Mouse (Mus musculus) right cerebral cortex, postnatal 36 days (tissue): ENCODE results near the gene Rassf8.

Experiments used
- DNase-seq, 2 experiments: peaks; one replicate each; pipeline ENCODE4 v3.0.0; 2022; ENCODE audit warnings: low spot score in 2 of 2, mixed read lengths in 1 of 2

The Rassf8 gene

DNA sequence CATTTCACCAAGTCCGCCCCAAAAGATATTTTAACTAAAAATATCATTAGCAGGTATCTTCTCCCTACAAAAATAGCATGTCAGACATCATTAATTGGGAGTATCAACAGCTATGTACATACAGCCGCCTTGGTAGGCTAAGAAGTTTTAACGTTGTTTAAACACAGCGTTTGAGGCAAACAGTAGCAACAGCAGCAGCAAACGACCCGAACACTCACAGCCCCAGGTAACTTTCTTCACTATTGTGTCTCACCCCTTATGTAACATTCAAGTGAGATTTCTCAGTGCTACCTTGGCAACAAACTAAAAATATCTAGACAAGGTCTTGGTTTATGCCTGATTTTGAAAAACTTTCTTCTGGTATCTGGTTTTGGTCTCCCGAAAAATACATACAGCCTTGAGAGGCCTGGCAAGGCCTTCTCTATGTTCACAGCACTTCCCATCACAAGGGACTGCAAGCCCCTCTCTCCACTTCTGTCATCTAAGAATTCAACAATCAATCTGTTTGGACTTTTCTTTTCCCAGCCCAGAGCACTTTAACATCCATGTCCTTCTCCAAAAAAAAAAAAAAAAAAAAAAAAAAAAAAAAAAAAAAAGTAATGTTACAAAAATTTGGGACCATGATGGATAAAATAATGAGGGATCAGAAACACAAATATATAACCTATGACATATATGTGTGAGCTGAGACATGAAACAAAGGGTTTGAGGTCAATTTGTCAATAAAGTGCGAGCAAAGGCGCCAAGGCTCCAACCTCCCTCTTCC lies 115.1 kb downstream of the Rassf8 start:
- no peak for DNase-seq

DNA sequence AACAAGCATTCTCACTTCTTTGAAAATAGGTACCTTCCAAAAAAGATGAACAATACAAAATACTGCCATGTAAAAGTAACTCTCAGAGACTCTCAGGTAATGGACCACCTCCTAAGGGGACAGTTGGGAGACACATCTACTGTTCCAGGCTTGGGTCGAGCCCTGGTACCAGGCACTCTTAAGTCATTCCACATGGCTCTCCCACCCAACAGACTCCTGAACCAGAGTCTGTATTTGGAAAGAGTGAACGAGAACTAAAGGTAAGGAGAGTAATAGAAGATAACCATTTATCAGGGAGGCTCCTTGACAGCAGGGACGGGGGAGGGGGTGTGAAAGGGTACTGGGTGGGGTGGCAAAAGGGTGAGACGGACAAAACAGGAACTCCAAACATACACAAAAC lies 115.8 kb downstream of the Rassf8 start:
- DNase-seq, result no peak

DNA sequence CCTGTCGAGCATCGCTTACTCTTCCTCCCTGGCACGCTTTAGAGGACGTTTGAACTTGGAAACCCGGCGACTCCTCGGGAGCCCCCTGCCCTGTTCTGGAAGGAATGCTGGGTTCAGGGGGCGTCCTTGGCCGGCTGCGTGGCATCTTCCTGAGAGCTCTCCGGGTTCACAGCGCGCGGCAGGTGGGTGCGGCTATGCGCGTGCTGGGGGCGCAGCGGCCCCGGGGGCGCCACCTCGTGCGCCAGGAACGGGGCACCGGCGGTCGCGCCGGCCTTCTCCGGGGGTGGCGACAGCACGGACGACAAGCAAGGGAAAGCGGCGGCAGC lies 116.2 kb downstream of the Rassf8 start:
- DNase-seq, result no peak

DNA sequence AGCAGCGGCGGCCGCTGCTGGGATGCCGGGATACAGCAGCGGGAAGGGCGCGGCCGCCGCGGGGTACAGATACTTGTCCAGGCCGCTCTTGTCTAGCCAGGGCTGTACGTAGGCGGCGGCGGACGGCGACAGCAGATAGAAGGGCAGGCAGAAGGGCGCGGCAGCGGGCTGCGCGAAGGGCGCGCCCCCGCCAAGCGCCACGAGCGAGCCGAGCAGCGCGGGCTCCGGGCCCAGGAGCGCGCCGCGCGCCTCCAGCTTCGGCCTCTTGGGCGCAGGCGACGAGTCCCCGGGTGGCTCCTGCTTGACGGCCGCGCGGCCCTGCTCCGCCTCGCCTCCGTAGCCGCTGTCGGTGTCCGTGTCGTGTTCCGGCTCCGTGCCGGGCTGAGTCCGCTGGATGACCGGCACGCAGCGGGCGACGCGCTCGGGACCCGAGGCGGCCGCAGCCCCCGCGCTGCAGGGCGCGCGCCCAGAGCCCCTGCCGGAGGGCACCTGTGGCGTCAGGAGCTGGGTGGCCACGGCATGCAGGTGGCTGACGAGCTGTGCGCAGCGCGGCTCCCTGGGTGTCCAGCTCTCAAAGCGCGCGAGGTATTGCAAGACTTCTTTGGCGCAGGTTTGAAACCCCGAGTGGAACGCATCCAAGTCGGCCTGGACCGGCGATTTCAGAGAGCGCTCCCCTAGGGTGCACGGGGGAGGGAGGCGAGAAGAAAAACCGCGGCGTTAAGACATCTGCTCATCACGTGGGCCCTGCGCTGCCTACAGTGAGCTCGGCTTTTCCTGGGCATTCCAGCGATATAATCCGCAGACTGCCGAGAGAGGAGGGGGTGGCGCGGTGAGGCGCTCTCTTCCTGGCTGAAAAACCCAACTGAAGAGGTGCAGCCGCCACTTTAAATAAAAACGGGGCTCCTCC lies 116.8 kb downstream of the Rassf8 start:
- peak; percentile 79 to 85 for DNase-seq

DNA sequence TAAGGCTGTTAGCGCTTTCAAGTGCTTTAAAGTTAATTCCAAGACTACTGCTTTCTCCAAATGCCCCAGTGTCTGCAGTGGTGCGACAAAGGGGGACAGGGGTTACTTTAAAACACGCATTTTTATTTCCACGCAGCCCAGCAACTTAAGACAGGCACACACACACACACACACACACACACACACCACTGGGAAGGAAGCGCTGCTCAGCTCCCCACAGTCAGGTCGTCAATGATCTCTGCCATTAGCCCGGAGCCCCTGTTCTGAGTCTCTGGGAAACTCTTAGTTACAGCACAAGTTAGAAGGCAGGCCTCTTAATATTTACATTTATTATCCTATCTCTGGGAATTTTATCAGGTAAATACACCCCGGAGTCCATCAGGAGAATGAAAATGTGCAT lies 117.6 kb downstream of the Rassf8 start:
- DNase-seq, result no peak

DNA sequence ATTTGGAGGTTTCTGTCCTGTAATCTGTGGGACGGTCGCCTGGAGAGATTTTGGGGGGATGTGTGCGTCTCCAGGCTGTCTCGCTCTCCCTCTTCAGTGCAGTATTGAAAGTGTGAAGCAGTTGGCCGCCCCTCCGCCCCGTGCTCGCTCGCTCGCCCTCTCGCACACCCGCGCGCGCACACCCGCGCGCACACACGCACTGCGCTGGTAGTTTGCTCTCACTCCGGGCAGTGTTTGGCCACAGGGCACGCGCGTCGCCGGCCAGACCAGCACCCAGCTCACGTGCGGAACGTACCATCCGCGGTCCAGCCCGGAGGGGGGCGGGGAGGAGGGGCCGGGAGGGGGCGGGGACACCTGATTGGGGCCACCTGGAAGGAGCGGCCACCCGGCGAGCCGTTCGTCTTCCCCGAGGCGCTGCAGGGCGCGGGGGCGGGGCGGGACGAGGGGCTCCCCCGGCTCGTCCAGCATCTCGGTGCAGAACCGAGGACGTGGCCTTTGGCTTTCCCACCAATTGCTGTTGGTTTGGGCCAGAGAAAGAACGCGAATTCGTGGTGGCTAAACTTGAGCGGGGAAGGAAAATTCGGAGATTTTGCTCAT lies 118.8 kb downstream of the Rassf8 start, which contains the start of gene Bhlhe41:
Gene Bhlhe41, minus strand, starts transcription at position 270 of the 597 bp plus-strand sequence.
- peak; percentile 69 to 76 for DNase-seq

DNA sequence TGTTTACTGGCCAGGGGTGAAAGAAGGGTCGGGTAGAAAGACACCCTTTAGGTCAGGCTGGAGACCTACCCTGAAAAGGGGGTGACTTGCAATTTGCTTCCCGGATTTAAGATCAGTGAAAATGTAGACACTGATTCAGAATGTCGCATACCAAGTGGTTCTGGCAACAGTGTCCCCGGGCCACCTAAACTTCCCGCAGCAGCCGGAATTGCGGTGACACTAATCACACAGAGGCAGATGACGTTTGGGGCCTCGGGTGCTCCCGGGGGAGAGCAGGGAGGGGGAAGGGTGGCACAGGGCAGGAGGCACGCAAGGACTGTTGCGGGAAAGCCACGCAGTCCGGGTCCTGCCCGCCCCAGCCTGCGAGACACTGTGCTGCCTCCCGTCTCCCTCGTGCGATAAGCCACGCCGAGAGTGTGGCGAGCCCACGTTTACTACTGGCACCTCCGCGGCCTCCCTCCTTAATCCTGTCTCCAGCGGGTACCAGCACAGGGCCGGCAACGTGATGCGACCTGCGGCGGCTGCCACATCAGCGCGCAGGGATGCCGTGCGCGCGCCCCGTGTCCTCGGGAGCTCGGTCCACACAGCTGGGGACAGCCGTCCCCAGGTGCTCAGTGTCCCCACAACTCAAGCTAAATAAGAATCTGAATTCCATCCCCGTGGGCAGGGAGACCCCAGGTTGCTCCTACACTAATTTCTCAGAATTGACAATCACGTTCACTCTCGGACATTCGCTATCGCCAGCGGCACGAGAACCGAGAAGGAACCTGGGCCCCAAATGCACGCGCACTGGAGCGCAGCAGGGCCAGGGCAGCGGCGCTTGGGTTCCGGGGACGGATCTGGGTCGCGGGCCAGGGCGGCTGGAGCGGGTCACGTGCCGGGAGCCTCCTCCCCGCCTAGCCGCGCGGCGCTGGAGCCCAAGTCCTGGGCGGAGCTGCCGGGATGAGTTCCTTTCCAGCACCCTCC lies 119.6 kb downstream of the Rassf8 start:
- peak; percentile 81 to 82 for DNase-seq

DNA sequence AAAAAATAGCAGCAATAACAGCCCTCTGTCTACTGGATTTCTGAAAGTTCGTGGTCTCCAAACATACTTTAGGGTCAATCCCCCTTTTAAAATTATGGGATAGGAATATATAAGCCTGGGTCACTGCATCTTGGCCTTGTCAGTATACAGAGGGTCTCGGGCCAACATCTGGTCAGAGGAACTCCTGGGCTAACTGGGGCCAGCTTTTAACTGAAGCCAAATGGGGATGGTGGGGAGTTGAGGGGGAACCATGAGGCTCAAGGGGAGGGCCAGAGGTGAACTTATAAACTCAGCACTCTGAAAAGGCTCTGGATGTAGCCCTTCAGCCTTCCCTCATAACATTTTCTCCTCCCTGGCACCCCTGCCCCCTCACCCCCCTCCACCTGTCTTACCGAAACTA lies 120.6 kb downstream of the Rassf8 start:
- no peak for DNase-seq
